Mouse (Mus musculus): ENCODE measurements around the gene Tnfrsf8.

DNA sequence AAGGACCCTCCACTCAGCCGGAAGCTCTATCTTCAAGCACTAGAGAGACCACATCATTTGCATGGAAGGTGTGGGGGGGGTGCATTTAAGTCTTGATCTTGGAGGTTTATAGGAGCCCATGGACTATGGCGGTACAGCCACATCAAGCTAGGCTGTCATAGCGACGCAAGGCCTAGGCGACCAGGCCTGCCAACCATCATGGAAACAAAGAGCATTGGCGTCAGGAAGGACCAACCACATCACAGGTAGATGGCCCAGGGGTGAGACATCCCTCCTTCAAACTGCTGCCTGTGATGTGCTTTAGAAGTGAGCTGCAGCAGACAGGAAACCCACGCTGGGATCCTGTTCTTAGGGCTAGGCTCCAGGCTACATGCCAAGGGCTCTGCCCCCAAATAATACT, 78.9 kb downstream of the Tnfrsf8 start:
- TF ChIP-seq CTCF (IDR thresholded peaks at IDR 0.05; ENCODE audit: low read depth, low read length) (no peak), POLR2A (IDR thresholded peaks at IDR 0.05; ENCODE audit: extremely low read depth, insufficient read depth, low read length) (no peak)

All from liver, adult 2 months (tissue).